Mouse (Mus musculus) brain, embryonic 14.5 days (tissue): Measurements from ENCODE around the gene Zc3h14.

Source experiments
- CTCF ChIP-seq: fragments of 200-500 bp; IDR thresholded peaks from 2 replicates; pipeline ENCODE4 v1.5.1; 2012; ENCODE audit warnings: inconsistent platforms, mild to moderate bottlenecking, moderate library complexity, borderline replicate concordance; ENCODE audit not compliant: insufficient read depth, insufficient read length; ENCODE audit errors: extremely low read depth
- POLR2A ChIP-seq: fragments of 200-500 bp; IDR thresholded peaks from 2 replicates; pipeline ENCODE4 v1.6.1; 2012; ENCODE audit warnings: mild to moderate bottlenecking, inconsistent platforms, borderline replicate concordance; ENCODE audit not compliant: poor library complexity, insufficient read depth, insufficient read length, severe bottlenecking; ENCODE audit errors: extremely low read depth

DNA sequence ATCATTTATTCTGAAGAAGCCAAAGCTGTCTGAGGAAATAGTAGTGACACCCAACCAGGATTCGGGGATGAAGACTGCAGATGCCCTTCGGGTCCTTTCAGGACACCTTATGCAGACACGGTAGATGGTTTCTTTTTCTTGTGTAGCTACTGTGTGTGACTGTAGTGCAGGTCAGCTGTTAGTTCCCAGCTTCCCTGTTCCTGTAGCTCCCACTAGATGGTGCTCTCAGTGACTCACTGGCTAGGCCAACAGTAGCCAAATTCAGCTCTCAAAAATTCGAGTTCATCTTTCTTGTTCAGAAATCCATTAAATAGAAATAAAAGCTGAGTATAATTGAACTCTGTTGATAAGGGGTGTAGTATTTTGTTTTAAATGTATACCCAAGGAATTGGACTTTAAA lies 32.4 kb downstream of the Zc3h14 start:
- TF ChIP-seq CTCF (peak; percentile 64; the same call in 1 of the 2 replicates), POLR2A (no peak)
